Mouse (Mus musculus) urinary bladder, postnatal 4 days (tissue): ENCODE results near the gene Rapgef2.
"Not testable (repeated sequence)": the region's sequence is repeated elsewhere in the genome, so short reads cannot be mapped to it uniquely, and the experiment has no call there.

Source experiments
- DNase-seq, 2 experiments: peaks; one replicate each; pipeline ENCODE4 v3.0.0; 2021 to 2022; ENCODE audit warnings: low spot score in 2 of 2

The Rapgef2 gene

GRCm38 (mm10) chr3:79203178-79203577, 83.1 kb downstream of the Rapgef2 start:
- peak in 1 of 2 experiments; percentile 30 for DNase-seq

GRCm38 (mm10) chr3:79202275-79203153, 83.8 kb downstream of the Rapgef2 start:
- DNase-seq, result peak; percentile 37 to 76

DNA sequence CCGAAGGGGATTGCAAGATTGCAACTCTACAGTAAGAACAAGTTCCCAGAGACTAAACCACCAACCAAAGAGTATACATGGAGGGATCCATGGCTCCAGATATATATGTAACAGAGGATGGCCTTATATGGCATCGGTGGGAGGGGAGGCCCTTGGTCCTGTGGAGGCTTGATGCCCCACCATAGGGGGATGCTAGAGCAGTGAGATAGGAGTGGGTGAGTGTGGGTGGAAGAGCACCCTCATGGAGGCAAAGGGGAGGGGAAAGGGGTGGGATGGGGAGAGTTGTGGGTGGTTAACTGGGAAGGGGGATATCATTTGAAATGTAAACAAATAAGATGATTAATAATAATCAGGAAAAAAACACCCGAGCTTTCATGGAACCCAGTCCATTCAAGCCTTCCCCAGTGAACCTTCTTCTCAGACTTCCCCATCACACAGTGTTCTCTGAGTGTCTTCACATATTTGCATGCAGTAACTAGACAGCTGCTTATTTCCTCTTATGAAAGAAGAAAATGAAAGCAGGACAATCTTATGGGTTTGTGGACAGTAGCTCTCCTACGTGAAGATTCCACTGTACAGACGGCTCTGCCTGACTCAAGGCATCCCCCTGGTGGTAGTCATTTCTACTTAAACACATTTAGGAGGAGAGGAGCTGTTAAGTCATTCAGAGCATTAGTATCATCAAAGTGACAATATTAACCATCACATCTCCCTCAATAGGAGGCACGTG, 89.4 kb downstream of the Rapgef2 start:
- DNase-seq, result no peak

GRCm38 (mm10) chr3:79195280-79195679, 91.0 kb downstream of the Rapgef2 start:
- no peak for DNase-seq

GRCm38 (mm10) chr3:79194111-79194793, 92.1 kb downstream of the Rapgef2 start:
- no peak for DNase-seq

DNA sequence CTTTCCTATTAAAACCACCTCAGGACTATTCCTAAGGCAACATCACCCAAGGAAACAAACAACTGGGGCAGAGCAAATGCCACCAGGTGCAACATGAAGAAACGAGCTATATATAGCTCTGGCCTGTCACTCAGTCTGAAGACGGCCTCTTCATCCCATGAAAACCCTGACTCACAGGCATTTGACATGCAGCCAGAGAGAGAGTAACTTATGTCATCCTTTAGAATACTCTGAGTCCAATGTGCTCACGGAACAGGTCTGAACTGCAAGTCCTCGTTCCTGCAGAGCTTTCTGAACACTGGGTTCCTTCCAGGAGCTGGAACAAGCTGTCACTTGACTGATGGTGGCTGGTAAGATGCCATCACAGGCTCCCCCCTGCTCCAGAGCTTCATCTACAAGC, 93.3 kb downstream of the Rapgef2 start:
- no peak for DNase-seq

DNA sequence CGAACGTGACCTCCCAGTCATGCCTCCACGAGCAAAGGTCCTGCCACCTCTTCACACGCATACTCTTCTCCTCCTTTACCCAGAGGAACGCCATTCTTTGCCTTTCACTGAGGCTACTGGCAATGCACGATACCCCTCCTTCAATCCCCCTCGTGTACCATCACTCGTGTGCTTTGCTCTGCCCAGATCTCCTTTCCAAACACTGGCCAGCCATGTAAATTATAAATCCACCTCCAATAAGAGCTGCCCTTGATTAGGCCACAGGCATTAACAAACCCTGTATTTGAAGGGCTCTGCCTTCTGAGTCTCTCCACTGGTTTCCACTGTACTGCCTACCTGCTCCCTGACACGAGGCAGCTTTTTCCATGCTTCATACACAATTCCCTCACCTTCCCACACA, 94.3 kb downstream of the Rapgef2 start:
- no peak for DNase-seq

DNA sequence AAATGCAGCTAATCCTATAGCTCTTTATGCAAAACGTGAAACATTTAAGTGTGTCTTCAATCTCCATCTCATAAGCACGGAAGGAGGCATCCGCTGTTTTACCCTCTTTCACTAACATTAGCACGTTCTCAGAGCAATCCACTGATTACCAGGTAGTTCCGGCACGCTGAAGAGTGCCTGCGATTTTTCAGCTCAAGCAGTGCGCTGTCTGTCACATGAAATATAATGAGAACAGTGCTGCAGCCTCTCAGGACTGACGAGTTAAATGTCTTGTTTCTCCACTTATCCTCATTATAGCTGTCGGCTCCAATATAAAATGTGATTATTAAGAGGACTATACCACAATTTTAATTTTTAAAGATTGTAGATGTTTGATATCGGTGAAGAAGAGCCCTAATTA, 94.8 kb downstream of the Rapgef2 start:
- no peak for DNase-seq

DNA sequence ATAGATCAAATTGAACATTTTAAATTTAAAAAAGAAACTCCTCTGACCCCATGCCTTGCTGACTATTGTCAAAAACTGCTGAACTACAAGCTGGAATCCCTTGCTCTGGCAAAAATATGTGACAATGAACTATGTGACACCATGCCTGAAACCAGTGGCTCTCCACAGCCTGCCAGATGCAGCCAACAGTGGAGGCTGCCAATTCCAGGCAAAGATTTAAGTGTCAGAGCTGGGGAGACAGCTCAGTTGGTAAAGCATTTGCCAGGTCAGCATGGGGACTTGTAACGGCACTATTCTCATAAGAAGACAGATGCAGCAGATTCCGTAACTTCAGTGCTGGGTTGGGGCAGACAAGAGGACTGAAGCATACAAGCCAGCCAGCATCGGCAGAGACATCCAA, 95.9 kb downstream of the Rapgef2 start:
- no peak for DNase-seq

- no peak for DNase-seq
These were observed 98.4 kb downstream of the Rapgef2 start for GRCm38 (mm10) chr3:79187912-79188311.

DNA sequence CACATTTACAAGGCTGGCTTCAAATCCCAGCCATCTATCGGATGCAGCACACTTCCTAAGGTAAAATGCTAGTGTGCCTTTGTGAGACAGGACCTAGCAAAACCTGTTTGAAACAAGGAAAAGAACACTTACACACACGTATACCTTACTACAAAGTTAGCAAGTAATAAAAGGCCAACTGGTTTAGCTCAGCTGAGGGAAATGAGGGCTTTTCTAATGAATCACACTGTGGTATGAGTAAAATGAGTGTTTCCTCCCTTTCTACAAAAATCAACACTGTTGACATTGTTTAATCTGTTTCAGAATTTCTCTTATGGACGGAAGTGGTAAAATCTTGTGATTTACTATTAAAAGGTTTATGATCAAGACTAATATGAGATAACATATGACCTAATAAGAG, 104.0 kb downstream of the Rapgef2 start:
- DNase-seq, result no peak

GRCm38 (mm10) chr3:79181248-79181991, 104.9 kb downstream of the Rapgef2 start:
- DNase-seq, result peak in 1 of 2 experiments; percentile 56

GRCm38 (mm10) chr3:79180086-79180485, 106.2 kb downstream of the Rapgef2 start:
- no peak for DNase-seq

- no peak for DNase-seq
These were observed 106.7 kb downstream of the Rapgef2 start for GRCm38 (mm10) chr3:79179499-79180053.

- DNase-seq, result no peak
These were observed 107.6 kb downstream of the Rapgef2 start for GRCm38 (mm10) chr3:79178708-79179107.

GRCm38 (mm10) chr3:79178070-79178469, 108.2 kb downstream of the Rapgef2 start:
- DNase-seq, result no peak

DNA sequence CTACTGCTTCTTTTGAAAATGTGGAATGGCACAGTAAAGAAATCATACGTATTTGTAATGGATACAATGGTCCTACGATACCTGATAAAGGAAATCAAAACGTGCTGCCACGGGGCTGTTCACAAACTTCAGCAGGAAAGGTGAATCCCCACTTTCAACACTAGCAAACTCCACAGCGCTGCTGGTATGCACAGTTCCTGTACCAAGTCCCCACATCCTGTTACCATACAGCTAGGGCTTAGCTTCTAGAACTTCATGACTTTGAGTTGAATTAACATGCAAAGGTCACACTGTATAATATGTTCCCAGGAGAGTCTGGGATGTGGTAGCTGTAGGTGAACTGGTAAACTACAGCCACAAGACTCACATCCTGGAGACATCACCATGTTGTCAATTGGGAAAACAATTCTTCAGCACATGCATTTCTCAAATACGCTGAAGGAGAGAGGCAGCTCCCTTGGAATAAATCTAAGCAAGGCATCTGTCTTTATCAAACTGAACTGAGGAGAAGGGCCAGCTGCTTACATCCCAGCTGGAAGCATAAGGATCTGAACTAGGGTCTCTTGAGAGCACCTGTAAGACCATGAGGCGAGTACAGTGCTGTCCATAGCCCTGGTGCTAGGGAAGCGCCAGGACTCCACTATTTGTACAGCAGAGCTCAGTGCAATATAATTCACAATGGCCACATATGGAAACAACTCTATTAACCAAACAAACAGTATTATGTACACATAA, 109.0 kb downstream of the Rapgef2 start:
- no peak for DNase-seq

DNA sequence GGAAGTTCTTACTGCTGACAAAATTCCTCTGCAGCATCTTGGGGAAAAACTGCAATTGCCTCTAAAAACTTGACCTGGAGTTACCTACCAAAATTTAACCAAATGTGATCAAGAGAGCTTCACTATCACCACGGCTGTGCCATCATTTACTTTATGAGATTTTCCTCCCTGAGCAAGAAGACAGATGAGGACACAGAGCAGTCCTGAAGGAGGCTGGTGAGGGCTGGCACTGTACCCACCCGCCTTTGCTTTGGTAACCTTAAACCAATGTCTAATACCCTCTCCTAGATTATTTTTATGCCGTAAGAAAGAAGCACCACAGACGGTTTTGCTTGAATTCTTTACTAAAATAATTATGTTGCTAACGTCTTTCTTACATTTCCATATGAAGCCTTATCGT, 112.1 kb downstream of the Rapgef2 start:
- no peak for DNase-seq

DNA sequence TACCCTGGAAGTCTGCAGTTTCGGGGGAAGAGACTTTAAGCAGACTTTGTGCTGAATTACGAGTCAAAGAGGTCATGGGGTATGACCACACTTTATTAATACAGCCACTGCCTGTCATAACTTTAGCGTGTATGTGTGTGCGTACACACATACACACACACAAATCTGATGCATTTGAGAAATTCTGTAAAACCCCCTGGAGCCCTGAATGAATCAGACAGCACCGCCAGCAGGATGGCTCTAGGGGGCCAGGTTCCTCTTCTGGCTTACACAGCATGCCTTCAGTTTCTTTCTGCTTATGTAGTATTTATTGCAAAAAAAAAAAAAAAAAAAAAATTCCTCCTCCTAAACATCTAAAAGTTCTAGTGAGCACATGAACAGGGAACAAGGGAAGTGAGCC, 113.0 kb downstream of the Rapgef2 start:
- DNase-seq, result no peak

GRCm38 (mm10) chr3:79171146-79171545, 115.2 kb downstream of the Rapgef2 start:
- DNase-seq, result not testable (repeated sequence)
